Mouse (Mus musculus) testis, adult 2 months (tissue): Measurements from ENCODE around the gene Tmem107.
A peak's percentile ranks its signal among the peaks of the same experiment; 100 is the strongest.

Source experiments
- CTCF ChIP-seq: fragments of 200-500 bp; IDR thresholded peaks from 2 replicates; pipeline ENCODE4 v1.5.1; 2012; ENCODE audit warnings: low read depth, mild to moderate bottlenecking, inconsistent platforms, low read length, moderate library complexity; ENCODE audit not compliant: control insufficient read depth, insufficient read depth, insufficient replicate concordance
- POLR2A ChIP-seq: fragments of 200-500 bp; IDR thresholded peaks from 2 replicates; pipeline ENCODE4 v1.6.1; 2012; ENCODE audit warnings: low read depth, mild to moderate bottlenecking, inconsistent platforms, low read length, moderate library complexity; ENCODE audit not compliant: control insufficient read depth

GRCm38 (mm10) chr11:69066956-69067355 is 3.6 kb upstream of the Tmem107 start:
- TF ChIP-seq POLR2A: no peak
- TF ChIP-seq CTCF: peak; percentile 69; the same call in 1 of the 2 replicates
